In the genomic region with DNA sequence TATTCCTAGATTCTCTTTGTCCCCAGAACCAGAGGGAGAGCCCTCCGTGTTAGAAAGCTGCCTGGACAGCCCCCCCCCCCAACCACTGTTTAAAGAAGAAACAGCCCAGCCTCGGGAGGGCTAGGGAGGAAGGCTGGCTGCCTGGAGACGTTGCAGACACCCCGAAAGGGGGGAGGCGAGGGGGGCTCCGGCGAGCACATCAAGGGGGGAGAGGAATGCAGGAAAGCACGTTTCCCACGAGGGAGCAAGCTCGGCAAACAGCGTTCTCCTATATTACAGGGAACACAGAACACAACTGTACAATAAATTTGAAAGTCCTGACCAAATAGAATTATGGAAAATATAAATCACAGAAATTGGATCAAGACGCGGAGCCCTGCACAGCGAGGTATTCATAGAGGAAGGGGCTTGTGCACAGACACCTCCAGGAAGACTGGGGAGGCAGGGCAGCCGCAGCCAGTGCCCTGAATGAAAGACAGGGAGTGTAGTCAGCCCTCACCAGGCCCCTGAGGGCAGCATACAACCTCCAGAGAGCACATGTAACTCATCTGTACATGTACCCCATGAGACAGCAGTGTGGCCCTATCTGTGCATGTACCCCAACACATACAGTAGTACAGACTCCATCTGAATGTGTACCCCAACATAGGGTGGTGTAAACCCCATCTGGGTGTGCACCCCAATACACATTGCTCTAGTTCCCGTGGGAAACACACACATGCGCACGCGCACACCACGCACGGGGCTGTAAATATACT, we compare ENCODE assay signal across 8 mouse cellular contexts. TPM values are rescaled to one million over a fixed set of nuclear protein-coding genes. Genes with fewer than 3 reads are reported as not detected.
DNase-seq lines count a peak whose midpoint lies in the region; ATAC-seq lines count a peak whose summit lies in the region.
"Had no signal": no experiment of that assay in that cellular context is flagged by ENCODE, and none has a peak within 500 bp of the region (broad histone marks: within the 10 kb centered on the region; RNA-seq: fewer than 3 reads in every experiment).

No protein-coding gene starts in this region.

- no peaks in the 10 kb centered on the region for H3K9me3 ChIP-seq in forebrain, embryonic 14.5 days (replicated peaks; ENCODE audit: control insufficient read depth, low read length)
- no peaks in the 10 kb centered on the region for H3K9me3 ChIP-seq in limb, embryonic 10.5 days (replicated peaks)
- no peaks in the 10 kb centered on the region for H3K9me3 ChIP-seq in neural tube, embryonic 14.5 days (ENCODE audit: control insufficient read depth, low read length)
- H3K9me3 ChIP-seq: megakaryocyte, embryonic 14.5 days had no signal

- ATAC-seq in forebrain, embryonic 14.5 days, result no peak
- ATAC-seq in neural tube, embryonic 14.5 days (ENCODE audit: low read depth), result peak; percentile 51

- H3K27me3 ChIP-seq in forebrain, embryonic 14.5 days (replicated peaks; ENCODE audit: control insufficient read depth, insufficient read depth, low read length), result no peaks in the 10 kb centered on the region
- H3K27me3 ChIP-seq in limb, embryonic 10.5 days (ENCODE audit: low read depth, poor library complexity, severe bottlenecking), result no peaks in the 10 kb centered on the region
- H3K27me3 ChIP-seq in neural tube, embryonic 14.5 days (ENCODE audit: control insufficient read depth, insufficient read depth, low read length), result no peaks in the 10 kb centered on the region

- peak overlapping the region; percentile 40 for H3K9ac ChIP-seq in forebrain, embryonic 14.5 days (ENCODE audit: low read length)
- H3K9ac ChIP-seq in neural tube, embryonic 14.5 days (replicated peaks; ENCODE audit: low read depth, low read length), result no peak overlapping the region

- H3K27ac ChIP-seq in forebrain, embryonic 14.5 days (ENCODE audit: low read depth, low read length), result 0 out of 2 replicates have a peak overlapping the region, but pooled peaks have one; percentile 7
- H3K27ac ChIP-seq in limb, embryonic 10.5 days, result peak overlapping the region; percentile 89
- H3K27ac ChIP-seq in neural tube, embryonic 14.5 days (ENCODE audit: low read depth, low read length), result peak overlapping the region; percentile 31; the same call in 1 of the 2 replicates

- H3K4me1 ChIP-seq in forebrain, embryonic 14.5 days (ENCODE audit: control insufficient read depth, insufficient read depth, low read length), result peaks cover 2% of the 10 kb centered on the region; the same call in 1 of the 2 replicates
- H3K4me1 ChIP-seq in limb, embryonic 10.5 days, result peaks cover 42% of the 10 kb centered on the region
- peaks cover 8% of the 10 kb centered on the region; the same call in 1 of the 2 replicates for H3K4me1 ChIP-seq in neural tube, embryonic 14.5 days (ENCODE audit: control insufficient read depth, insufficient read depth, low read length)
- H3K4me1 ChIP-seq: megakaryocyte, embryonic 14.5 days had no signal

- WGBS in forebrain, embryonic 14.5 days, result 55% methylated on average over 21 of the region's 21 CpGs
- 44% methylated on average over 21 of the region's 21 CpGs for WGBS in limb, embryonic 10.5 days
- WGBS in neural tube, embryonic 14.5 days, result 41% methylated on average over 21 of the region's 21 CpGs

- H3K4me3 ChIP-seq in forebrain, embryonic 14.5 days (ENCODE audit: low read depth, low read length), result no peak overlapping the region
- 0 out of 2 replicates have a peak overlapping the region, but pooled peaks have one; percentile 16 for H3K4me3 ChIP-seq in limb, embryonic 10.5 days
- no peak overlapping the region for H3K4me3 ChIP-seq in neural tube, embryonic 14.5 days (ENCODE audit: low read depth, low read length)
- H3K4me3 ChIP-seq: megakaryocyte, embryonic 14.5 days had no signal

- no peaks in the 10 kb centered on the region for H3K36me3 ChIP-seq in forebrain, embryonic 14.5 days (ENCODE audit: control insufficient read depth, insufficient read depth, low read length)
- no peaks in the 10 kb centered on the region for H3K36me3 ChIP-seq in limb, embryonic 10.5 days
- no peaks in the 10 kb centered on the region for H3K36me3 ChIP-seq in neural tube, embryonic 14.5 days (ENCODE audit: control insufficient read depth, insufficient read depth, low read length)

- peak; percentile 57 for DNase-seq in kidney, postnatal 10 days
- no peak for DNase-seq in kidney, adult 9 months
- DNase-seq in forebrain, embryonic 14.5 days (ENCODE audit: low spot score), result no peak
- peak; percentile 70 for DNase-seq in limb, embryonic 10.5 days (ENCODE audit: low spot score)
- DNase-seq in thymus, postnatal 25 days, result no peak
- DNase-seq in cerebellum, adult 9-10 months, result no peak

- 0 out of 2 replicates have a peak overlapping the region, but pooled peaks have one; percentile 20 for H3K4me2 ChIP-seq in forebrain, embryonic 14.5 days (ENCODE audit: low read length)
- peak overlapping the region; percentile 21; the same call in 1 of the 2 replicates for H3K4me2 ChIP-seq in neural tube, embryonic 14.5 days (ENCODE audit: low read depth, low read length)

RNA-seq across cellular contexts. Expression of a gene that starts 16.1 kb away (rescaled TPM):
- polyA plus RNA-seq in forebrain, embryonic 14.5 days (2014; fragmentation: Nextera tagmentation; extraction: Ambion mirVana), result 21.7 and 28.7 TPM in 2 replicates
- 25.9 and 33.7 TPM in 2 replicates for polyA plus RNA-seq in limb, embryonic 10.5 days (2016; fragmentation: Nextera tagmentation; extraction: Ambion mirVana)
- polyA plus RNA-seq in neural tube, embryonic 14.5 days (2014; fragmentation: Nextera tagmentation; extraction: Ambion mirVana), result 16.0 and 21.4 TPM in 2 replicates

RNA-seq across cellular contexts. Expression of a gene that starts 17.8 kb away (rescaled TPM):
- polyA plus RNA-seq in forebrain, embryonic 14.5 days (2014; fragmentation: Nextera tagmentation; extraction: Ambion mirVana), result 0.42 and 0.53 TPM in 2 replicates
- polyA plus RNA-seq in limb, embryonic 10.5 days (2016; fragmentation: Nextera tagmentation; extraction: Ambion mirVana), result 1.6 and 1.7 TPM in 2 replicates
- 2.3 and 4.8 TPM in 2 replicates for polyA plus RNA-seq in neural tube, embryonic 14.5 days (2014; fragmentation: Nextera tagmentation; extraction: Ambion mirVana)

RNA-seq across cellular contexts. Expression of a gene that starts 55.8 kb away (rescaled TPM):
- 5.8 and 5.9 TPM in 2 replicates for polyA plus RNA-seq in forebrain, embryonic 14.5 days (2014; fragmentation: Nextera tagmentation; extraction: Ambion mirVana)
- 28.7 and 31.1 TPM in 2 replicates for polyA plus RNA-seq in limb, embryonic 10.5 days (2016; fragmentation: Nextera tagmentation; extraction: Ambion mirVana)
- 3.9 and 5.6 TPM in 2 replicates for polyA plus RNA-seq in neural tube, embryonic 14.5 days (2014; fragmentation: Nextera tagmentation; extraction: Ambion mirVana)

Comparison
In these comparisons a context has a peak if more than half of its experiments do, and no peak if none do; other contexts are left out.
1. DNase-seq: peak in kidney, postnatal 10 days (single experiment) and limb, embryonic 10.5 days (single experiment); none in kidney, adult 9 months (single experiment), forebrain, embryonic 14.5 days (single experiment), thymus, postnatal 25 days (single experiment) and cerebellum, adult 9-10 months (single experiment).
2. H3K27ac ChIP-seq: peak in every context shown above with its lines; median percentile 89 in limb, embryonic 10.5 days; 31 in neural tube, embryonic 14.5 days; 7 in forebrain, embryonic 14.5 days.